Mouse (Mus musculus) testis, adult 2 months (tissue): ENCODE data around the gene Ctnnal1. TPM values are rescaled to one million over a fixed set of nuclear protein-coding genes. Genes with fewer than 3 reads are reported as not detected.
A peak's percentile ranks its signal among the peaks of the same experiment; 100 is the strongest.
"Not testable (repeated sequence)": the region's sequence is repeated elsewhere in the genome, so short reads cannot be mapped to it uniquely, and the experiment has no call there.

ENCODE experiments used
- H3K27ac ChIP-seq: fragments of 200-500 bp; 2 replicates; pipeline ENCODE4 v1.5.1; 2012; ENCODE audit warnings: low read depth, low read length; ENCODE audit not compliant: control insufficient read depth, insufficient read depth
- H3K27me3 ChIP-seq: fragments of 200-500 bp; 2 replicates; pipeline ENCODE4 v1.6.1; 2012; ENCODE audit warnings: mild to moderate bottlenecking, low read length, moderate library complexity; ENCODE audit not compliant: control insufficient read depth, insufficient read depth
- H3K36me3 ChIP-seq: fragments of 200-500 bp; 2 replicates; pipeline ENCODE4 v1.6.1; 2012; ENCODE audit warnings: mild to moderate bottlenecking, low read length; ENCODE audit not compliant: control insufficient read depth, insufficient read depth
- H3K4me1 ChIP-seq: fragments of 200-500 bp; 2 replicates; pipeline ENCODE4 v1.6.1; 2012; ENCODE audit warnings: low read length; ENCODE audit not compliant: control insufficient read depth, insufficient read depth
- H3K4me3 ChIP-seq: fragments of 200-500 bp; 2 replicates; pipeline ENCODE4 v1.5.1; 2012; ENCODE audit warnings: low read depth, mild to moderate bottlenecking, low read length, moderate library complexity, mixed read lengths; ENCODE audit not compliant: control insufficient read depth
- CTCF ChIP-seq: fragments of 200-500 bp; IDR thresholded peaks from 2 replicates; pipeline ENCODE4 v1.5.1; 2012; ENCODE audit warnings: low read depth, mild to moderate bottlenecking, inconsistent platforms, low read length, moderate library complexity; ENCODE audit not compliant: control insufficient read depth, insufficient read depth, insufficient replicate concordance
- POLR2A ChIP-seq: fragments of 200-500 bp; IDR thresholded peaks from 2 replicates; pipeline ENCODE4 v1.6.1; 2012; ENCODE audit warnings: low read depth, mild to moderate bottlenecking, inconsistent platforms, low read length, moderate library complexity; ENCODE audit not compliant: control insufficient read depth
- polyA plus RNA-seq: library from polyadenylated mRNA; depleted of rRNA; stranded (reverse); fragments of >200 nt; gene quantifications from 2 replicates; pipeline ENCODE4 v1.2.3, GENCODE M21; 2012

Gene Ctnnal1
- polyA plus RNA-seq, 1 experiment: 7.3 TPM

- H3K27ac ChIP-seq: no peak overlapping the region
- H3K27me3 ChIP-seq: no peaks in the 10 kb centered on the region
- no peaks in the 10 kb centered on the region for H3K36me3 ChIP-seq
- no peak overlapping the region for H3K4me3 ChIP-seq
- no peak for TF ChIP-seq POLR2A
- no peak for TF ChIP-seq CTCF
- no peaks in the 10 kb centered on the region for H3K4me1 ChIP-seq
Measured at GRCm38 (mm10) chr4:56886286-56886979, 21.4 kb upstream of the Ctnnal1 start.

- no peak for TF ChIP-seq POLR2A
- no peak for TF ChIP-seq CTCF
- no peaks in the 10 kb centered on the region for H3K36me3 ChIP-seq
- no peak overlapping the region for H3K4me3 ChIP-seq
- 0 out of 2 replicates have a peak overlapping the region, but pooled peaks have one; percentile 25 for H3K27ac ChIP-seq
- no peaks in the 10 kb centered on the region for H3K27me3 ChIP-seq
- H3K4me1 ChIP-seq: no peaks in the 10 kb centered on the region
Measured at GRCm38 (mm10) chr4:56880036-56880703, 15.2 kb upstream of the Ctnnal1 start.

DNA sequence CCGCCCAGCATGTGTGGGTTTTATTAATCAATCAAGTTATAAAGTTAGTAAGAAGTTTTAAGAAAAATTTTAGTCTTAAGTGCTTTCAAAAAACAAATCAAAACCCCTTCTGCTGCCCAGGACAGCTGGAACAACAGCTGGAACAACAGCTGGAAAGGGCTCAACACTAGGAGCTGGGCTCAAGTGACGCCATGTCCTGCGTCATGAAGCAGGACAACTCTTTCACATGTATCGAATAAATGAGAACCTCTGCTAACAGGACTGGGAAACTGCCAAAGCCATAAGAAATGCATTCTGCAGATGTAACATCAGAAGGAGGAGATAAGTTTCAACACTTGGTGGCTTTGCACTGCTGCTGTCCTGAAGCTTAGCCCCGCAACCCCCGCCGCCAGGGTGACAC is 14.0 kb upstream of the Ctnnal1 start:
- no peaks in the 10 kb centered on the region for H3K4me1 ChIP-seq
- no peak overlapping the region for H3K27ac ChIP-seq
- no peaks in the 10 kb centered on the region for H3K36me3 ChIP-seq
- TF ChIP-seq CTCF: no peak
- no peak for TF ChIP-seq POLR2A
- no peak overlapping the region for H3K4me3 ChIP-seq
- no peaks in the 10 kb centered on the region for H3K27me3 ChIP-seq

GRCm38 (mm10) chr4:56870541-56870940 is 5.6 kb upstream of the Ctnnal1 start:
- H3K27me3 ChIP-seq, H3K4me3 ChIP-seq, H3K27ac ChIP-seq, H3K36me3 ChIP-seq, H3K4me1 ChIP-seq: not testable (repeated sequence)

GRCm38 (mm10) chr4:56867761-56868160 is 2.8 kb upstream of the Ctnnal1 start:
- Histone ChIP-seq H3K4me1 (peaks cover 10% of the 10 kb centered on the region), H3K4me3 (no peak overlapping the region), H3K36me3 (no peaks in the 10 kb centered on the region), H3K27me3 (no peaks in the 10 kb centered on the region), H3K27ac (no peak overlapping the region)
- TF ChIP-seq POLR2A (no peak), CTCF (no peak)

- Histone ChIP-seq H3K4me1 (peaks cover 10% of the 10 kb centered on the region), H3K27me3 (no peaks in the 10 kb centered on the region), H3K4me3 (no peak overlapping the region), H3K27ac (no peak overlapping the region), H3K36me3 (no peaks in the 10 kb centered on the region)
- TF ChIP-seq CTCF (no peak), POLR2A (no peak)
Measured at GRCm38 (mm10) chr4:56865971-56866370, 983 bp upstream of the Ctnnal1 start.

DNA sequence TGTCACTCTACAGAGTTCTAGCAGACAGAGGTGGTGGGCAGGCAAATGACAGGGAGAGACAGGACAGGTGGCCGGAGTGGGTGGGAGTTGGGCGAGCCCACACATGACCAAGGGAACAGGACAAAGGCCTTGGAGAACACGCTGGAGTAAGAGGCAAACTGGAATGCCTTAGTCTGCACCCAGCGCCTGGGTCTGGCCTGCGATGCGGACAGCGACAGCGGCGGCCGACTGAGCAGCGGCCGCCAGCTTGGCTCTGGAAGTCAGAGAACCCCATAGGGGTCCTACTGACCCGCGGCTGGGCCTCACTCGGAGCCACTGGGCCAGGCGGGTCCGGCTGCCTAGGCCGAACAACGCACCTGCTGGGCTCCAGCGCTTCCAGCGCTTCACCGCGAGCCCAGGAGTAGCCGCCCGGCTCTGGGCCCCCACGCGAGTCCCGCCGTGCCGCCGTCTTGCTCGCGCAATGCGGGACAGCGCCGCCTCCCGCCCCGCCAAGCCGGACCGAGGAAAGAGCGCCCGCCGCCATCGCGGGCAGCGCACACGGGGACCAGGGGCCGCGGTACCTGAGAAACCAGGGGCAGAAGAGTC is 479 bp downstream of the Ctnnal1 start:
- H3K4me1 ChIP-seq: peaks cover 10% of the 10 kb centered on the region
- H3K27ac ChIP-seq: peak overlapping the region; percentile 72

More for the DNA sequence above, 479 bp downstream of the Ctnnal1 start:
- peak overlapping the region; percentile 91 for H3K4me3 ChIP-seq
- TF ChIP-seq CTCF: no peak
- TF ChIP-seq POLR2A: no peak
- no peaks in the 10 kb centered on the region for H3K27me3 ChIP-seq
- no peaks in the 10 kb centered on the region for H3K36me3 ChIP-seq
